Mouse (Mus musculus) embryonic stem cell, embryonic (primary cell): Measurements from ENCODE around the gene Paf1.

Experiments
- CTCF ChIA-PET, 4 experiments: fragments of 300-600 bp in 2 of 4; fragments of 350-600 bp in 2 of 4; sonication (Branson Sonifier 250); formaldehyde crosslinking; loops; one replicate each; lab custom pipeline; 2022; ENCODE audit warnings: inconsistent platforms in 2 of 4; lab: Charles Lee
- POLR2A ChIA-PET, 4 experiments: fragments of 300-600 bp in 2 of 4; fragments of 350-600 bp in 2 of 4; sonication (Branson Sonifier 250); formaldehyde crosslinking; loops; one replicate each; lab custom pipeline; 2022; ENCODE audit warnings: antibody characterized with exemption in 4 of 4, inconsistent platforms in 1 of 4; lab: Charles Lee

The Paf1 gene

GRCm38 (mm10) chr7:28392429-28393271 lies at the start of gene Paf1, which contains the start of gene Med29:
Paf1 (plus strand) TSS chr7:28392951.
Med29 (minus strand) TSS chr7:28392708.
- CTCF ChIA-PET, result interaction anchor here in 3 of 4 experiments (0.6 to 3.1 kb wide), 19 partner anchors 11 to 349 kb away, joined by 3 to 12 read pairs (median 4); partner anchors contain the start of genes Eid2b (in 1 of the 3), Gmfg (in 1 of the 3), Mrps12 (in 1 of the 3) and Rps16 (in 1 of the 3)
- POLR2A ChIA-PET, result interaction anchor here (0.6 to 37.0 kb wide), 143 partner anchors 9 to 926 kb away, joined by 3 to 1116 read pairs (median 4); partner anchors contain the start of genes Rps16 (in 3 of the 4), Selenov (in 3 of the 4), Supt5 (in 3 of the 4) and Zfp36 (in 3 of the 4)

- POLR2A ChIA-PET, result interaction anchor here in 3 of 4 experiments (0.5 to 50.6 kb wide), 21 partner anchors 9 to 858 kb away, joined by 3 to 1116 read pairs (median 4); partner anchors contain the start of genes Med29 (in 3 of the 3), Paf1 (in 3 of the 3), Dll3 (in 2 of the 3) and Zfp36 (in 2 of the 3)
- CTCF ChIA-PET, result interaction anchor here (0.6 to 2.4 kb wide), 43 partner anchors 8 to 1089 kb away, joined by 3 to 22 read pairs (median 4); partner anchors contain the start of genes Dll3 (in 2 of the 4), Selenov (in 2 of the 4), Eid2 (in 1 of the 4) and Eid2b (in 1 of the 4)
Measured at GRCm38 (mm10) chr7:28344637-28345036, 48.1 kb upstream of the Paf1 start.

GRCm38 (mm10) chr7:28347746-28348145 lies 45.0 kb upstream of the Paf1 start:
- ChIA-PET CTCF (interaction anchor here in 2 of 4 experiments (0.6 to 0.7 kb wide), 2 partner anchors 9 to 178 kb away, joined by 3 to 4 read pairs; partner anchors contain the start of gene Fbl (in 1 of the 2)), POLR2A (interaction anchor here in 3 of 4 experiments (0.6 to 50.6 kb wide), 8 partner anchors 6 to 523 kb away, joined by 3 to 1116 read pairs (median 292); partner anchors contain the start of genes Supt5 (in 2 of the 3), Med29 (in 1 of the 3), Paf1 (in 1 of the 3) and Plekhg2 (in 1 of the 3))

GRCm38 (mm10) chr7:28348601-28349000 lies 44.1 kb upstream of the Paf1 start:
- CTCF ChIA-PET, result interaction anchor here in 2 of 4 experiments (1.5 to 3.7 kb wide), 2 partner anchors 10 kb away, joined by 3 to 29 read pairs; partner anchors contain the start of gene Supt5 (in 2 of the 2)
- POLR2A ChIA-PET, result interaction anchor here in 3 of 4 experiments (0.9 to 50.6 kb wide), 13 partner anchors 6 to 71 kb away, joined by 3 to 1116 read pairs (median 36); partner anchors contain the start of genes Supt5 (in 3 of the 3), Dll3 (in 1 of the 3), Eid2b (in 1 of the 3) and Med29 (in 1 of the 3)

GRCm38 (mm10) chr7:28350155-28350883 lies 42.4 kb upstream of the Paf1 start, which contains the start of gene Rps16:
Rps16 (plus strand) TSS chr7:28350652.
- ChIA-PET CTCF (interaction anchor here in 3 of 4 experiments (0.6 to 3.7 kb wide), 18 partner anchors 8 to 1124 kb away, joined by 3 to 29 read pairs (median 4); partner anchors contain the start of genes Med29 (in 1 of the 3), Paf1 (in 1 of the 3), Plekhg2 (in 1 of the 3) and Selenov (in 1 of the 3)), POLR2A (interaction anchor here (0.5 to 50.6 kb wide), 160 partner anchors 8 to 1254 kb away, joined by 3 to 1116 read pairs (median 4); partner anchors contain the start of genes Supt5 (in 4 of the 4), Dll3 (in 3 of the 4), Dyrk1b (in 3 of the 4) and Eid2 (in 3 of the 4))

GRCm38 (mm10) chr7:28351676-28352191 lies 41.0 kb upstream of the Paf1 start:
- POLR2A ChIA-PET, result interaction anchor here (0.5 to 50.6 kb wide), 68 partner anchors 8 to 844 kb away, joined by 3 to 1116 read pairs (median 8); partner anchors contain the start of genes Supt5 (in 4 of the 4), Med29 (in 3 of the 4), Paf1 (in 3 of the 4) and Selenov (in 3 of the 4)
- CTCF ChIA-PET, result interaction anchor here in 1 of 4 experiments (1.0 to 3.7 kb wide), 4 partner anchors 13 to 176 kb away, joined by 3 to 29 read pairs (median 4); partner anchors contain the start of gene Supt5

- POLR2A ChIA-PET, result interaction anchor here (0.5 to 50.6 kb wide), 29 partner anchors 6 to 1046 kb away, joined by 3 to 1116 read pairs (median 6); partner anchors contain the start of genes Med29 (in 3 of the 4), Paf1 (in 3 of the 4), Supt5 (in 3 of the 4) and Eid2b (in 1 of the 4)
- CTCF ChIA-PET, result interaction anchor here in 2 of 4 experiments (1.5 to 2.5 kb wide), 4 partner anchors 8 to 54 kb away, joined by 3 to 5 read pairs (median 4); no protein-coding TSS in a partner anchor
Measured at GRCm38 (mm10) chr7:28353267-28353666, 39.5 kb upstream of the Paf1 start.

GRCm38 (mm10) chr7:28354113-28354581 lies 38.6 kb upstream of the Paf1 start:
- ChIA-PET POLR2A (interaction anchor here in 3 of 4 experiments (1.0 to 50.6 kb wide), 20 partner anchors 5 to 303 kb away, joined by 3 to 1116 read pairs (median 22); partner anchors contain the start of genes Med29 (in 3 of the 3), Paf1 (in 3 of the 3), Supt5 (in 3 of the 3) and Pak4 (in 1 of the 3)), CTCF (interaction anchor here in 2 of 4 experiments (0.7 to 1.9 kb wide), 5 partner anchors 9 to 15 kb away, joined by 3 to 5 read pairs (median 3); no protein-coding TSS in a partner anchor)

GRCm38 (mm10) chr7:28354596-28354995 lies 38.2 kb upstream of the Paf1 start:
- CTCF ChIA-PET, result interaction anchor here in 2 of 4 experiments (0.7 to 1.9 kb wide), 5 partner anchors 10 to 15 kb away, joined by 3 to 5 read pairs (median 3); no protein-coding TSS in a partner anchor
- POLR2A ChIA-PET, result interaction anchor here in 3 of 4 experiments (1.0 to 50.6 kb wide), 18 partner anchors 5 to 303 kb away, joined by 3 to 1116 read pairs (median 8); partner anchors contain the start of genes Med29 (in 3 of the 3), Paf1 (in 3 of the 3), Supt5 (in 2 of the 3) and Pak4 (in 1 of the 3)

GRCm38 (mm10) chr7:28355221-28355620 lies 37.5 kb upstream of the Paf1 start:
- CTCF ChIA-PET, result interaction anchor here in 1 of 4 experiments (1.8 to 1.9 kb wide), 2 partner anchors 14 to 15 kb away, joined by 3 to 4 read pairs; no protein-coding TSS in a partner anchor
- POLR2A ChIA-PET, result interaction anchor here in 2 of 4 experiments (1.0 to 50.6 kb wide), 12 partner anchors 4 to 304 kb away, joined by 3 to 1116 read pairs (median 80); partner anchors contain the start of genes Med29 (in 2 of the 2), Paf1 (in 2 of the 2), Supt5 (in 2 of the 2) and Plekhg2 (in 1 of the 2)

- ChIA-PET POLR2A (interaction anchor here (0.6 to 50.6 kb wide), 26 partner anchors 3 to 1156 kb away, joined by 3 to 1116 read pairs (median 6); partner anchors contain the start of genes Med29 (in 4 of the 4), Paf1 (in 4 of the 4), Supt5 (in 2 of the 4) and Fbl (in 1 of the 4)), CTCF (interaction anchor here in 3 of 4 experiments (0.7 to 4.0 kb wide), 8 partner anchors 12 to 243 kb away, joined by 3 to 22 read pairs (median 4); partner anchors contain the start of gene Zfp36 (in 1 of the 3))
Measured at GRCm38 (mm10) chr7:28356981-28357380, 35.8 kb upstream of the Paf1 start.

- ChIA-PET POLR2A (interaction anchor here (0.6 to 50.6 kb wide), 30 partner anchors 2 to 871 kb away, joined by 3 to 1116 read pairs (median 5); partner anchors contain the start of genes Med29 (in 4 of the 4), Paf1 (in 4 of the 4), Supt5 (in 3 of the 4) and Gmfg (in 1 of the 4)), CTCF (interaction anchor here (0.5 to 4.0 kb wide), 7 partner anchors 13 to 391 kb away, joined by 3 to 22 read pairs (median 4); no protein-coding TSS in a partner anchor)
Measured at GRCm38 (mm10) chr7:28357984-28358383, 34.8 kb upstream of the Paf1 start.

- CTCF ChIA-PET, result interaction anchor here in 3 of 4 experiments (1.4 to 4.0 kb wide), 5 partner anchors 12 to 32 kb away, joined by 3 to 22 read pairs (median 9); no protein-coding TSS in a partner anchor
- POLR2A ChIA-PET, result interaction anchor here (0.6 to 50.6 kb wide), 26 partner anchors 1 to 871 kb away, joined by 3 to 1116 read pairs (median 5); partner anchors contain the start of genes Supt5 (in 3 of the 4), Med29 (in 2 of the 4), Paf1 (in 2 of the 4) and Rps16 (in 2 of the 4)
Measured at GRCm38 (mm10) chr7:28358431-28358830, 34.3 kb upstream of the Paf1 start.

GRCm38 (mm10) chr7:28359854-28360253 lies 32.9 kb upstream of the Paf1 start:
- CTCF ChIA-PET, result interaction anchor here in 1 of 4 experiments (2.8 to 4.0 kb wide), 2 partner anchors 11 to 15 kb away, joined by 6 to 22 read pairs; no protein-coding TSS in a partner anchor
- POLR2A ChIA-PET, result interaction anchor here in 3 of 4 experiments (0.5 to 50.6 kb wide), 12 partner anchors 0 to 188 kb away, joined by 3 to 1116 read pairs (median 90); partner anchors contain the start of genes Rps16 (in 3 of the 3), Supt5 (in 2 of the 3), Med29 (in 1 of the 3) and Paf1 (in 1 of the 3)
